Mouse (Mus musculus) lung, adult 2 months (tissue): ENCODE data around the gene Elavl3. TPM values are rescaled to one million over a fixed set of nuclear protein-coding genes. Genes with fewer than 3 reads are reported as not detected.

Source experiments
- DNase-seq: peaks from one replicate; pipeline ENCODE4 v3.0.0; 2022
- H3K4me1 ChIP-seq: fragments of 200-500 bp; 2 replicates; pipeline ENCODE4 v1.6.1; 2011; ENCODE audit warnings: low read length; ENCODE audit not compliant: control insufficient read depth, insufficient read depth
- H3K4me3 ChIP-seq: fragments of 200-500 bp; replicated peaks from 2 replicates; pipeline ENCODE3; 2011; ENCODE audit warnings: low read depth, mild to moderate bottlenecking, control low read depth, low read length; ENCODE audit errors: extremely low read depth
- CTCF ChIP-seq: fragments of 200-500 bp; IDR thresholded peaks from 2 replicates; pipeline ENCODE4 v1.5.1; 2011; ENCODE audit warnings: mild to moderate bottlenecking, low read length, control low read depth; ENCODE audit not compliant: insufficient read depth
- POLR2A ChIP-seq: fragments of 200-500 bp; IDR thresholded peaks from 2 replicates; pipeline ENCODE4 v1.6.1; 2011; ENCODE audit warnings: low read depth, mild to moderate bottlenecking, control low read depth, low read length, borderline replicate concordance; ENCODE audit errors: extremely low read depth
- WGBS: fragments of 180-500 bp; shearing (Covaris S2); methylation state at CpG from one replicate; pipeline ENCODE4 v1.1.7; 2018; 5-methylcytosine and 5-hydroxymethylcytosine counted together
- polyA plus RNA-seq: library from polyadenylated mRNA; depleted of rRNA; stranded (reverse); fragments of >200 nt; gene quantifications from 2 replicates; pipeline ENCODE4 v1.2.3, GENCODE M21; 2012

The Elavl3 gene
- polyA plus RNA-seq, 1 experiment, result 0.06 TPM

DNA sequence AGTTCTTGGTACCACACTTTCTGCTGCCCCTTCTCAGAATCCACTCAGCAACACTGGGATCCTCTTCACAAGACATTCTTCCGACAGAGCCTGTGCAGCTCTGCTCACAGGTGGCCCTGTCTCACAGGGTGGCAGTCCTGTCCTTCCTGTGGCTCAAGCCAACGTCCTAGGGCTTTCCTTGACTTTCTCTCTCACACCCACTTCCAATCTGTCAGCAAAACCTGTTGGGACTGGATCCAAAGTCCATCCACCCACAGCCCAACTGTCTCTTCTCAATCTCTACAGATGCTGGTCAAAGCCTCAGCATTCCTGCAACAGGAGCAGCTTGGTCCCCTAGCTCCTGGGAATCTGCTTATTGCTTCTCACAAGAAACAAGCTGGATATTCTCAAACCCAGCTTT, 9.5 kb upstream of the Elavl3 start:
- 78% methylated on average over 2 of the region's 2 CpGs for WGBS
- TF ChIP-seq POLR2A (no peak), CTCF (no peak)
- no peak overlapping the region for H3K4me3 ChIP-seq
- no peaks in the 10 kb centered on the region for H3K4me1 ChIP-seq
- no peak for DNase-seq

DNA sequence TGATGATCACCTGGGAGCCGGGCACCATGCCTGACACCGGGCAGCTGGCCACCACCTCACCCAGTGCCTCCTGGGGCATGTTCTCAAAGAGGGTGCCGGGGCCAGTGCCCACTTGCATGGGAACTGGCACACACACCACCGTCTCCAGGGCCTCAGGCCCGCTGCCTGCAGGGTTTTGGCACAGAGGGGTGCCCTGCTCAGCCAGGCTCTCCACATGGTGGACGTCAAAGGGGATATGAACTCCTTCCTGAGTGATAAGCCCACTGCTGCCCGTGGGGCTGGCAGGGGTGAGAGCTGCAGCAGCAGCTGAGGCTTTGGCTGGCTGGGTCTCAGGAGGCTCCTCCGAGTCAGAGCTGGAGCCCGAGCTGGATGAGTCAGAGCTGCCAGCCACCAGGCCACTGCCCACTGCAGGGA, 6.2 kb upstream of the Elavl3 start:
- Histone ChIP-seq H3K4me3 (no peak overlapping the region), H3K4me1 (peaks cover 4% of the 10 kb centered on the region)
- no peak for DNase-seq
- 83% methylated on average over 9 of the region's 9 CpGs for WGBS
- TF ChIP-seq CTCF (no peak), POLR2A (no peak)

DNA sequence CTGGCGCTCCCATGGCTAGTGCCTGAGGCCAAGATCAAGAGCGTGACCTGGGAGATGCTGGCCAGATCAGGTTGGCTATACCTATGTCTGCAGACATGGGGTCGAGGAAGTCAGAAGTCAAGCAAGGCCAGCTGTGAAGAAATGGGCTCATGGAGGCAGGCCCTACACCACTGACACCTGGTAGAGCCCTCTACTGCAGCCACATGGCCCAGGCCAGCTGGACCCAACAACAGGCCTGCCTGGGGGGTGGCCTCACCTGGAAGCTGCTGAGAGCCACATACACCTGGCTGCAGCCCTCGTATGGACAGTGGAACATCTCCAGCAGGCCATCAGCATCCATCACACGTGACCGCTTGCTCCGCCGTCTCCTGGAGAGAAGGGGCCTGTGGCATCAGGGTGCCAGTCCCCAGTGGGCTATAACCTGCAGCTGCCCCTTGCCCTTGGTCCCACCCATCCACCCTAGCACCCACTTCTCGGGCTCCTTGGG, 5.3 kb upstream of the Elavl3 start:
- no peak overlapping the region for H3K4me3 ChIP-seq
- WGBS, result 92% methylated on average over 9 of the region's 9 CpGs
- no peak for DNase-seq
- TF ChIP-seq CTCF (no peak), POLR2A (no peak)
- H3K4me1 ChIP-seq, result peaks cover 4% of the 10 kb centered on the region

DNA sequence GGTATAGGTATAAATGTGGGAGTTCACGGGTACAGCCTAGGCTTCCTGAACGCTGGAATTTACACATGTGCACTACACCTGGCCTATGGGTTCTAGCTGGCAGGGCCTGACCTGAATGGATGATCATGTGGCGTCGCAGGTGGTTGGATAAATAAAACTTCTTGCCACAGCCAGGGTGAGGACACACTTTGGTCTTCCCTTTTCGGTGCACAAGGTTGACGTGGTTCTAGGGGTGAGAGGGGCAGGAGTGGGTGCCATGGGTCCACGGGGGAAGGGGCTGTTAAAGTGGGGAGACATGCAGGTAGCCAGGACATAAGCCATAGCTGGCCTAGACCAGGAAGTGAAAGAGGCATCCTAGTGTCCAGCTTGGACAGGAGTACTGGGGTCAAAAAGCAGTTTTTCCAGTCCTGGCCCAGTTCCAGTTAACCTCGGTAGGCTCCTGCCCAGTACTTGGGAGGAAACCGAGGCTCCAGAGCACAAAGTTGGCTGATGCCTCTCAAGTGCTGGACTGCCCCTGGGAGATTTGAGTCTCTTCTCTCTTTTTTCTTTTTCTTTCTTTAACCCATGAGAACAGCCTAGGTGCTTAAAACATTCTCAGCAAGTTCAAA, 4.6 kb upstream of the Elavl3 start:
- 68% methylated on average over 9 of the region's 9 CpGs for whole genome bisulfite sequencing
- TF ChIP-seq CTCF (no peak), POLR2A (no peak)
- H3K4me3 ChIP-seq, result no peak overlapping the region
- peaks cover 4% of the 10 kb centered on the region for H3K4me1 ChIP-seq
- DNase-seq, result no peak

DNA sequence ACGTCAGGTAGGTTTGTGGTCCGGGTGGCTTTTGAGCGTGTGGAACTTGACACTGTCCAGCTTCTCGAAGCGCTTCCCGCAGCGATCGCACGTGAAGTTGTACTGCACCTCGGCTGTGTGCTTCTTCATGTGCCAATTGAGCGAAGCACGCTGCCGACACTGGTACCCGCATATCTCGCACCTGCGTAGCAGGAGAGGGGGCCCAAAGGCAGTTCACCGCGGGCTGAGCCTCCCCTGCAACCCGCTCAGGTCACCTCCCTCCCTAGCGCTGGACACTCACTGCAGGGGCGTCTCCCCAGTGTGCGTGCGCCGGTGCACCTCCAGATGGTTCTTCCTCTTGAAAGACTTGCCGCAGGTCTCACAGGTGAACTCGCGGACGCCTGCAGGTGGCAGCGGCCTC, 3.9 kb upstream of the Elavl3 start:
- WGBS, result 33% methylated on average over 29 of the region's 29 CpGs
- no peak for TF ChIP-seq POLR2A
- no peak for TF ChIP-seq CTCF
- DNase-seq, result no peak
- H3K4me1 ChIP-seq, result peaks cover 4% of the 10 kb centered on the region
- H3K4me3 ChIP-seq, result no peak overlapping the region

DNA sequence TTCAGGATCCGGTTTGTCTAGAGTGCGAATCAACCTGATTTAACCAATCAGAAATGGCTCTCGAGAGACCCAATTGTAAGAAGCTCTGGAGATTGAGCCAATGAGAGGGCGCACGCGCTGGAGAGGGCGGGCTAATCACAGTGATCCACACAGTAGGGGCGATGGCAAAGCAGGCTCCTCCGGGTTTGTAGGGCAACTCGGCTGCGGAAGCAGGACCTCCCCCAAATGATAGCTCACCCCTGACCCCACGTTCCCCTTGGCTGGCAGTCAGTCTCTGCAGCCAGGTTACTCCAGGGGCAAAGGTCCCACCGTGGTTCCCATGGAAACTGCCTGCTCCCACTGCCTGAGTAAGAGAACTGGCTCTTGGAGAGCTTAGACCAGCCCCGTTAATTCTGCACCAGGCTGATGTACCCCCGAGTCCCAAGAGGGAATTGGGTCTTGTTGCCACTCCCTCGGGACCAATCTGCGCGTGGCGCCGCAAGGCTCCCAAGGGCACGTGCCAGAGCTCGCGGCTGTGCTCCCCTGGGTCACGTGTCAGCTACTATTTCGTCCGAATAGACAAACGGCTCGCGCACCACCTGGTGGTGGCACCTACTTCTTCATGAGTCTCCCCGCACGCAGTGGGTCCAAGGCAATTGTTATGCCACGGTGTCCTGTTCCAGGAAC, 2.7 kb upstream of the Elavl3 start:
- peak; percentile 47 for DNase-seq
- no peak overlapping the region for H3K4me3 ChIP-seq

DNA sequence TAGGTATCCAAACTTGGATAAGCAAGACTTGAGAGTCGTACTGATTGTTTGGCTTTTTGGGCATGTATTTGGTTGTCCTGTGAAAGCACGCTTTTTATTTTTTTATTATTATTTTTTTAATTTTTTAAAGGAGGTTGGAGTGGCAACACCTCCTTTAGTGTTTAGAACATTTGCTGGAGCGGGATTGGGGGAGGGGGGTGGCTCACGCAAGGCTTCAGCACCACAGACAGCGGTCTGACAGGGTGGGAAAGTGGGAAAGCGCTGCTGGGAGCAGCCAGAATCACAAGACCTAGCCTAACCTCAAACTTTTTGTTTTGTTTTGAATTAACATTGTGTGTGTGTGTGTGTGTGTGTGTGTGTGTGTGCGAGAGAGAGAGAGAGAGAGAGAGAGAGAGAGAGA, 1.8 kb upstream of the Elavl3 start:
- DNase-seq, result no peak
- Histone ChIP-seq H3K4me1 (peaks cover 4% of the 10 kb centered on the region), H3K4me3 (no peak overlapping the region)
- 25% methylated on average over 6 of the region's 7 CpGs for WGBS
- TF ChIP-seq CTCF, result no peak
- TF ChIP-seq POLR2A, result no peak

More for the DNA sequence above, 2.7 kb upstream of the Elavl3 start:
- H3K4me1 ChIP-seq, result peaks cover 4% of the 10 kb centered on the region
- peak; percentile 36; the same call in 1 of the 2 replicates for TF ChIP-seq CTCF
- no peak; the same call in 1 of the 2 replicates for TF ChIP-seq POLR2A
- 2% methylated on average over 32 of the region's 32 CpGs for WGBS

DNA sequence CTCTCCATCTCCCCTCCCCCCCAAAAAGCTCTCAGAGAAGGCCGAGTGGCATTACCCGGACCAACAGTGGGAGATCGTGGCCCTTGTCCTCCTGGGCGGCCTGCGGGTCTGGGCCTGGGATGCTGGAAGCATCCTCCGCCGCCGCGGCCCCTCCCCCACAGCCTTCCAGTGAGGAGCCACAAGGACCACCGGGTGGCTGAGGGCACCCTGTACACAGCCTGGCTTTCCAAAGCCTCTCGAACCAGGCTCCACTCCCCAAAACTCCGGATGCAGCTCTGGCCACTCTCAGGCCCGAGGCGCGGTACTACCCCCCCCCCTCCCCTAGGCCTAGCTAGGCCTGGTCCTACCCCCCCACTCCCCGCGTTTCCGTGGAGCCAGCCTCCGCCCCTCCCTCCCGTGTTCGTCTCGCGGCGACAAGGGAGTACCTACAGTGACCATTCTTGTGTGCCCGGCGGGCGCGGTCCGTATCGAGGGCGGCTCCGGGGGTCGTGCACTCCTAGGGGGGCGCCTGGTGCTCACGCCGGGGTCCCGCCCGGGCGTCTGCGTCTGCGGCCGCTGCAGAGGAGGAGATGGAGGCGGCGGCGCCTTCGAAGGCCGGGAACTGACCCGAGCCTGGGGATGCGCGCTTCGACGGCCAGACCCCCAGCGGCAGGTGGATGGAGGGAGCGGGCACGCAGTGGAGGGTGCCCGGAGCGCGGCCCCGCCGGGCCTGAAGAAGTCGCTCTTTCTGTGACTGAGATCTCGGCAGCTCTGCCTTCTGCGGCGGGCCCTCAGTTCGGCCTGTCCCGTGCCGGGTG, 464 bp downstream of the Elavl3 start:
- TF ChIP-seq CTCF, result no peak
- TF ChIP-seq POLR2A, result no peak
- H3K4me3 ChIP-seq, result no peak overlapping the region
- WGBS, result 3% methylated on average over 67 of the region's 67 CpGs
- no peak for DNase-seq
- peaks cover 4% of the 10 kb centered on the region for H3K4me1 ChIP-seq

DNA sequence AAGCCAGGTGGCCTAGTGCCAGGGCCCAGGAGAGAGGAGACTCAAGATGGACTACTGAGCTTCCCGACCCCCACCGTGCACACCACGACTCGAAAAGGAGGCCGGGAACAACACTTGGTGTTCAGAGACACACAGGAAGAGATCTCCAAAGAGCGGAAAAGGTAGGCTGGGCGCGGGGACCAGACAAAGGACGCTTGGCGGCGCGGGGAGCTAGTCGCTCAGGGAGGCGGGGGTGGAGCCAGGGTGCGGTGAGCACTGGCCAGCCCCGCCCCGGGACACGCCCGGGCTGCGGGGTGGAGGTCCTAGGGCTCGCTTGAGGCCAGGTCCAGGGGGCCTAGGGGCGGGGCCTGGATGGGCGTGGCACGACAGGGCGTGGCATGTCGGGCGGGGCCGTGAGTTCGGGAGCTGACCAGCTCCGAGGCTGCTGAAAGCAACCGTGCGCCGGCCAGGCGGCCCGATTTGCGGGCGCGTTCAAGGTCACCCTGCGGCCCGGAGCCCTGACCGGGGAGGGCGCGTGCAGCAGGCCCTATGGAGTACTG, 1.4 kb downstream of the Elavl3 start:
- Histone ChIP-seq H3K4me1 (peaks cover 4% of the 10 kb centered on the region), H3K4me3 (no peak overlapping the region)
- 2% methylated on average over 43 of the region's 43 CpGs for WGBS
- DNase-seq, result peak; percentile 29
- TF ChIP-seq POLR2A (no peak), CTCF (no peak)
